Mouse (Mus musculus): Measurements from ENCODE around the gene Abca1. TPM values are rescaled to one million over a fixed set of nuclear protein-coding genes. Genes with fewer than 3 reads are reported as not detected.

Gene Abca1
- total RNA-seq, 1 experiment from 2014 or later: 86.1 TPM

Other genes starting within 250 kb of the Abca1 start
- gene Olfr272, start 240.7 kb downstream of the Abca1 start, total RNA-seq (2017): not detected in 2 replicates
- not detected in 2 replicates for gene Olfr270, start 195.3 kb downstream of the Abca1 start, total RNA-seq (2017)
- gene Nipsnap3a, start 170.6 kb downstream of the Abca1 start, total RNA-seq (2017): not detected in 2 replicates
- 29.2 and 30.7 TPM in 2 replicates for gene Nipsnap3b, start 148.0 kb downstream of the Abca1 start, total RNA-seq (2017)